Mouse (Mus musculus) kidney, postnatal 0 days (tissue): ENCODE measurements around the gene Chrna1. TPM values are rescaled to one million over a fixed set of nuclear protein-coding genes. Genes with fewer than 3 reads are reported as not detected.

Source experiments
- ATAC-seq: fragments of 200-750 bp; cut with Nextera tagmentation; replicated peaks from 2 replicates; pipeline ENCODE4 v1.8.0; 2017; ENCODE audit warnings: low read depth, moderate number of reproducible peaks, moderate TSS enrichment, moderate library complexity; ENCODE audit not compliant: low FRiP score
- DNase-seq: peaks from one replicate; pipeline ENCODE4 v3.0.0-alpha.2; 2016; ENCODE audit warnings: low spot score
- H3K27ac ChIP-seq: fragments of 300-500 bp; sonication (generic); 2 replicates; pipeline ENCODE4 v1.5.1; 2014; ENCODE audit warnings: mild to moderate bottlenecking
- H3K27me3 ChIP-seq: fragments of 300-500 bp; sonication (generic); 2 replicates; pipeline ENCODE4 v1.6.1; 2014; ENCODE audit warnings: low read length, mixed read lengths; ENCODE audit not compliant: insufficient read depth
- H3K36me3 ChIP-seq: fragments of 300-500 bp; sonication (generic); 2 replicates; pipeline ENCODE4 v1.6.1; 2014; ENCODE audit warnings: low read length, mixed read lengths; ENCODE audit not compliant: insufficient read depth
- H3K4me1 ChIP-seq: fragments of 300-500 bp; sonication (generic); replicated peaks from 2 replicates; pipeline ENCODE4 v1.6.1; 2014; ENCODE audit warnings: antibody characterized with exemption, low read length, mixed read lengths; ENCODE audit not compliant: insufficient read depth
- H3K4me2 ChIP-seq: fragments of 300-500 bp; sonication (generic); 2 replicates; pipeline ENCODE4 v1.6.1; 2014; ENCODE audit warnings: mild to moderate bottlenecking, low read length, moderate library complexity, mixed read lengths
- H3K4me3 ChIP-seq: fragments of 300-500 bp; sonication (generic); replicated peaks from 2 replicates; pipeline ENCODE4 v1.5.1; 2014; ENCODE audit warnings: low read depth, low read length
- H3K9ac ChIP-seq: fragments of 300-500 bp; sonication (generic); 2 replicates; pipeline ENCODE4 v1.6.1; 2014; ENCODE audit warnings: low read depth, low read length
- H3K9me3 ChIP-seq: fragments of 300-500 bp; sonication (generic); replicated peaks from 2 replicates; pipeline ENCODE4 v1.6.1; 2016; ENCODE audit warnings: low read length, inconsistent platforms, mixed read lengths
- CTCF ChIP-seq: IDR thresholded peaks from 2 replicates; pipeline ENCODE4 v1.5.1; 2016; ENCODE audit warnings: antibody characterized with exemption, low read depth, mild to moderate bottlenecking, moderate library complexity
- WGBS: fragments of 180-500 bp; shearing (Covaris S2); extraction: QIAGEN DNeasy Blood & Tissue Kit; methylation state at CpG from one replicate; pipeline ENCODE4 v1.1.7; 2014; 5-methylcytosine and 5-hydroxymethylcytosine counted together
- polyA plus RNA-seq: library from polyadenylated mRNA; unstranded; fragments of >200 nt; fragmentation: Nextera tagmentation; extraction: Ambion mirVana; gene quantifications from 2 replicates; pipeline ENCODE4 v1.2.1, GENCODE M21; 2015

Chrna1 gene
- polyA plus RNA-seq, 1 experiment from 2014 or later: 0.11 TPM

GRCm38 (mm10) chr2:73607146-73607545 lies 27.0 kb upstream of the Chrna1 start:
- no peaks in the 10 kb centered on the region for H3K9me3 ChIP-seq
- 31% methylated on average over 2 of the region's 2 CpGs for WGBS
- ATAC-seq (no peak), DNase-seq (no peak)
- H3K36me3 ChIP-seq: no peaks in the 10 kb centered on the region
- H3K27ac ChIP-seq: no peak overlapping the region
- no peak overlapping the region for H3K4me2 ChIP-seq
- H3K4me1 ChIP-seq: no peaks in the 10 kb centered on the region
- H3K27me3 ChIP-seq: no peaks in the 10 kb centered on the region
- no peak for TF ChIP-seq CTCF
- no peak overlapping the region for H3K9ac ChIP-seq
- no peak overlapping the region for H3K4me3 ChIP-seq

DNA sequence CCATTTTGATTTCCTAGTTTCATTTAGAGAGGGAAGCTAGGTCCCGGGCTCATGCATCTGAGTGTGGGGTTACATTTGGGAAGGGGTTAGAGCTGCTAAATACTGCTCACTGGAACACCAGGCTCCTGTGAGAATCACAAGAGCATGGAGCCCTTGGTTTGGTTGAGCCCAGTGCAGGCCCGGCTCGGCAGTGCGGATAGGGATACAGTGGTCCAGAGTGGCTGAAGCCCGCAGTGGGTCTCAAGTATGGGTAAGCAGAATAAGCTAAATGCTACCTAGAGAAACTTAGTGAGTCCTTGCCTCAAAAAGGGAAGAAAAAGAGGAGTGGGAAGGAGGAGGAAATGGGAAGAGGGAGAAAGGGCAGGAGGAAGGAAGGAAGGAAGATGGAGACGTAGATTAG lies 26.5 kb upstream of the Chrna1 start:
- WGBS: 92% methylated on average over 6 of the region's 6 CpGs
- H3K27me3 ChIP-seq: no peaks in the 10 kb centered on the region
- DNase-seq (no peak), ATAC-seq (no peak)
- no peak overlapping the region for H3K27ac ChIP-seq
- H3K9me3 ChIP-seq: no peaks in the 10 kb centered on the region
- no peaks in the 10 kb centered on the region for H3K36me3 ChIP-seq
- no peak overlapping the region for H3K4me2 ChIP-seq
- no peak for TF ChIP-seq CTCF
- no peak overlapping the region for H3K4me3 ChIP-seq
- H3K4me1 ChIP-seq: no peaks in the 10 kb centered on the region
- H3K9ac ChIP-seq: no peak overlapping the region

DNA sequence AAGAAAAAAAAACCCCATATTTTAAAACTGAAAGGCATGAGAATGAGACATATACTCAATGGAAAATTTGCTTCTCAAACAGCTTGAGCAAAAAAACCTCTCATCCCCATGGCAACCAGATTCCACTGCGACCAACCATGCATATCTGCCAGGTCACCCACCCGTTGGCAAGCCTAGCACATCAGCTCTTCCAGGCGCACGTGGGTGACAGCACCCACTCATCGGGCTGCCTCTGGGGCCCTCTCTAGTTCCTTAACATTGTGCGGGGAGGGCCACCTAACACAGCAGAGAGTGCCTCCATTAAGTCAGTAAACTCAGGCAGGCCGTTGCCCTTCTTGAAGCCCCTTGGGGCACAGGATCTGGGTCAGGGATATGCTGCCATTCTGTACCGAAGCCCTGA lies 24.9 kb upstream of the Chrna1 start:
- no peak for TF ChIP-seq CTCF
- Histone ChIP-seq H3K9me3 (no peaks in the 10 kb centered on the region), H3K4me1 (no peaks in the 10 kb centered on the region), H3K27ac (no peak overlapping the region), H3K36me3 (no peaks in the 10 kb centered on the region), H3K27me3 (no peaks in the 10 kb centered on the region), H3K4me2 (no peak overlapping the region), H3K4me3 (no peak overlapping the region), H3K9ac (no peak overlapping the region)
- WGBS: 57% methylated on average over 8 of the region's 8 CpGs
- DNase-seq: peak; percentile 44
- peak; percentile 41; the same call in 1 of the 2 replicates for ATAC-seq

- H3K36me3 ChIP-seq: no peaks in the 10 kb centered on the region
- TF ChIP-seq CTCF: no peak
- no peak overlapping the region for H3K4me3 ChIP-seq
- no peak for DNase-seq
- H3K4me2 ChIP-seq: no peak overlapping the region
- no peak for ATAC-seq
- no peaks in the 10 kb centered on the region for H3K9me3 ChIP-seq
- WGBS: 89% methylated on average over 2 of the region's 2 CpGs
- no peaks in the 10 kb centered on the region for H3K4me1 ChIP-seq
- H3K27ac ChIP-seq: no peak overlapping the region
- no peaks in the 10 kb centered on the region for H3K27me3 ChIP-seq
- no peak overlapping the region for H3K9ac ChIP-seq
Observed at GRCm38 (mm10) chr2:73604579-73604978, 24.4 kb upstream of the Chrna1 start.

DNA sequence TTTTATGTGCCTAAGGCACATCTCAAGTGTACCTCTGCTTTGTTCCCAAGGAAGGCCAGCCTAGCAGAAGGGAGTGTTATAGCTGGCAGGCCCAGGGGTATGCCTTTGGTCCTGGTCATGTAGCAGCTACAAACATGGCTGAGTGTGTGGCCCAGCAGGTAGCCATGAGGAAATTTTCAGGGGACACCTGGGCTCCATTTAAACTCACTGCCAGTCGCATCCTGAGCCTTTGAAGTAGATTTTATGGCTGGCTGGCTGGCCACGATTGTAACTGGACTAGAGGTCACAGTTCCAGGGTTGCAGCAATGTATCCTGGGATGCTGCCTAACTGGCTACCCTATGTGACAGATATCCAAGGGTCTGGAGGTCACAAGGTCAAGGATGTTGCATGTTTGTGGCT lies 20.5 kb upstream of the Chrna1 start:
- no peak overlapping the region for H3K4me3 ChIP-seq
- H3K36me3 ChIP-seq: no peaks in the 10 kb centered on the region
- H3K4me2 ChIP-seq: no peak overlapping the region
- 27% methylated on average over 2 of the region's 2 CpGs for WGBS
- H3K9ac ChIP-seq: no peak overlapping the region
- peaks cover 7% of the 10 kb centered on the region for H3K4me1 ChIP-seq
- no peaks in the 10 kb centered on the region for H3K27me3 ChIP-seq
- DNase-seq: no peak
- no peak for ATAC-seq
- H3K27ac ChIP-seq: no peak overlapping the region
- no peak for TF ChIP-seq CTCF
- no peaks in the 10 kb centered on the region for H3K9me3 ChIP-seq

GRCm38 (mm10) chr2:73597772-73598171 lies 17.6 kb upstream of the Chrna1 start:
- no peaks in the 10 kb centered on the region for H3K27me3 ChIP-seq
- no peaks in the 10 kb centered on the region for H3K36me3 ChIP-seq

DNA sequence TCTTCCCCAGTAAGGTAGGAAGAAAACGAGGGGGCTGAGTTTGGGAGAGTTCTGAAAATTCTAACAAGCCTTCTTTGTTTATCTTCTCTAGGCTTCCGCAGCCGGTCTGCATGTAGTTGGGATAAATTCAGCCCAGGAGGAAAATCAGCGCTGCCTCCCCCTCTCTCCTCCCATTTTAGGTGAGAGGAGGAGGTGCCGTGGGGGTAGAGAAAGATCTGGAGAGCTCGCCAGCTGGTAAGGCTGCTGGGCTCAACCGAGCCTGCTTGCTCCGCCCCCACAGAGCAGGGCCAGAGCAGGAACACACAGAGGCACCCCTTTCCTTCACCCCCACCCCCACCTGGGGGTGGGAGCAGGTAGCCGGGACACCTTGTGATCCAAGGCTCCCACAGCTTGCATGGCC lies 16.6 kb upstream of the Chrna1 start:
- Histone ChIP-seq H3K4me2 (peak overlapping the region; percentile 45), H3K9me3 (no peaks in the 10 kb centered on the region), H3K4me1 (peaks cover 13% of the 10 kb centered on the region), H3K27me3 (no peaks in the 10 kb centered on the region), H3K27ac (0 out of 2 replicates have a peak overlapping the region, but pooled peaks have one; percentile 11), H3K4me3 (no peak overlapping the region), H3K36me3 (no peaks in the 10 kb centered on the region), H3K9ac (no peak overlapping the region)
- ATAC-seq (0 out of 2 replicates have a peak, but pooled peaks have one; percentile 34), DNase-seq (peak; percentile 69)
- 12% methylated on average over 9 of the region's 9 CpGs for WGBS
- no peak for TF ChIP-seq CTCF

More at GRCm38 (mm10) chr2:73597772-73598171, 17.6 kb upstream of the Chrna1 start:
- H3K9ac ChIP-seq: no peak overlapping the region
- H3K4me3 ChIP-seq: no peak overlapping the region
- peaks cover 8% of the 10 kb centered on the region for H3K4me1 ChIP-seq
- H3K9me3 ChIP-seq: no peaks in the 10 kb centered on the region
- no peak for ATAC-seq
- H3K27ac ChIP-seq: no peak overlapping the region
- no peak for DNase-seq
- WGBS: 94% methylated on average over 11 of the region's 11 CpGs
- H3K4me2 ChIP-seq: no peak overlapping the region
- TF ChIP-seq CTCF: no peak
